Mouse (Mus musculus): Measurements from ENCODE around the gene Ypel2.

GRCm38 (mm10) chr11:86924629-86925028 lies 68.9 kb downstream of the Ypel2 start:
- TF ChIP-seq POLR2A (IDR thresholded peaks at IDR 0.05; ENCODE audit: insufficient read depth, low read depth, low read length): no peak
- TF ChIP-seq CTCF (IDR thresholded peaks at IDR 0.05; ENCODE audit: insufficient read depth, low read depth, low read length): no peak

Data from olfactory bulb, adult 2 months (tissue).